Mouse (Mus musculus) hindbrain, embryonic 16.5 days (tissue): ENCODE measurements at regions not wholly inside any gene's neighbourhood (a gene's known extent, or its start where the extent isn't known, plus 50 kb on each side); places are given as distances from the start of the nearest gene placed in this dataset.

Experiments
- ATAC-seq: fragments of 200-750 bp; cut with Nextera tagmentation; 2 replicates; pipeline ENCODE4 v1.8.0; 2017; ENCODE audit warnings: moderate TSS enrichment, moderate library complexity
- H3K27ac ChIP-seq: fragments of 300-500 bp; sonication (generic); 2 replicates; pipeline ENCODE4 v1.5.1; 2014; ENCODE audit warnings: low read depth, mild to moderate bottlenecking, control low read depth, low read length, moderate library complexity
- H3K27me3 ChIP-seq: fragments of 300-500 bp; sonication (generic); replicated peaks from 2 replicates; pipeline ENCODE4 v1.6.1; 2014; ENCODE audit warnings: low read length; ENCODE audit not compliant: control insufficient read depth, insufficient read depth
- H3K36me3 ChIP-seq: fragments of 300-500 bp; sonication (generic); 2 replicates; pipeline ENCODE4 v1.6.1; 2014; ENCODE audit warnings: mild to moderate bottlenecking, low read length, moderate library complexity, mixed read lengths; ENCODE audit not compliant: control insufficient read depth, insufficient read depth
- H3K4me1 ChIP-seq: fragments of 300-500 bp; sonication (generic); 2 replicates; pipeline ENCODE4 v1.6.1; 2014; ENCODE audit warnings: low read depth, low read length; ENCODE audit not compliant: control insufficient read depth, insufficient read depth
- H3K4me2 ChIP-seq: fragments of 300-500 bp; sonication (generic); 2 replicates; pipeline ENCODE4 v1.6.1; 2014; ENCODE audit warnings: mild to moderate bottlenecking, low read length, control low read depth, moderate library complexity
- H3K4me3 ChIP-seq: fragments of 300-500 bp; sonication (generic); 2 replicates; pipeline ENCODE4 v1.5.1; 2014; ENCODE audit warnings: mild to moderate bottlenecking, low read length, control low read depth, moderate library complexity
- H3K9ac ChIP-seq: fragments of 300-500 bp; sonication (generic); 2 replicates; pipeline ENCODE4 v1.6.1; 2014; ENCODE audit warnings: low read depth, mild to moderate bottlenecking, control low read depth, low read length, moderate library complexity
- H3K9me3 ChIP-seq: fragments of 300-500 bp; sonication (generic); 2 replicates; pipeline ENCODE4 v1.6.1; 2014; ENCODE audit warnings: mild to moderate bottlenecking, low read length, moderate library complexity; ENCODE audit not compliant: control insufficient read depth
- WGBS: fragments of 180-500 bp; shearing (Covaris S2); extraction: QIAGEN DNeasy Blood & Tissue Kit; methylation state at CpG from one replicate; pipeline ENCODE4 v1.1.7; 2014; 5-methylcytosine and 5-hydroxymethylcytosine counted together

GRCm38 (mm10) chr5:118908224-118908623 lies 347.7 kb downstream of the Med13l start:
- Histone ChIP-seq H3K4me1 (no peaks in the 10 kb centered on the region), H3K9me3 (peaks cover 4% of the 10 kb centered on the region), H3K27ac (no peak overlapping the region), H3K4me3 (no peak overlapping the region), H3K36me3 (no peaks in the 10 kb centered on the region), H3K9ac (no peak overlapping the region), H3K4me2 (no peak overlapping the region), H3K27me3 (no peaks in the 10 kb centered on the region)
- no peak for ATAC-seq
- WGBS: 53% methylated on average over 7 of the region's 7 CpGs

- Histone ChIP-seq H3K27ac (no peak overlapping the region), H3K27me3 (no peaks in the 10 kb centered on the region), H3K4me1 (no peaks in the 10 kb centered on the region), H3K9ac (no peak overlapping the region), H3K4me2 (no peak overlapping the region), H3K4me3 (no peak overlapping the region), H3K36me3 (no peaks in the 10 kb centered on the region), H3K9me3 (no peaks in the 10 kb centered on the region)
- no peak for ATAC-seq
- 87% methylated on average over 6 of the region's 6 CpGs for WGBS
These were observed 349.3 kb downstream of the Med13l start for GRCm38 (mm10) chr5:118909756-118910155.

- ATAC-seq: no peak
- no peak overlapping the region for H3K4me3 ChIP-seq
- H3K36me3 ChIP-seq: no peaks in the 10 kb centered on the region
- no peaks in the 10 kb centered on the region for H3K27me3 ChIP-seq
- 34% methylated on average over 6 of the region's 6 CpGs for WGBS
- H3K9me3 ChIP-seq: no peaks in the 10 kb centered on the region
- H3K4me2 ChIP-seq: no peak overlapping the region
- no peaks in the 10 kb centered on the region for H3K4me1 ChIP-seq
- no peak overlapping the region for H3K9ac ChIP-seq
- no peak overlapping the region for H3K27ac ChIP-seq
These were observed 353.8 kb downstream of the Med13l start for GRCm38 (mm10) chr5:118914191-118914750.

DNA sequence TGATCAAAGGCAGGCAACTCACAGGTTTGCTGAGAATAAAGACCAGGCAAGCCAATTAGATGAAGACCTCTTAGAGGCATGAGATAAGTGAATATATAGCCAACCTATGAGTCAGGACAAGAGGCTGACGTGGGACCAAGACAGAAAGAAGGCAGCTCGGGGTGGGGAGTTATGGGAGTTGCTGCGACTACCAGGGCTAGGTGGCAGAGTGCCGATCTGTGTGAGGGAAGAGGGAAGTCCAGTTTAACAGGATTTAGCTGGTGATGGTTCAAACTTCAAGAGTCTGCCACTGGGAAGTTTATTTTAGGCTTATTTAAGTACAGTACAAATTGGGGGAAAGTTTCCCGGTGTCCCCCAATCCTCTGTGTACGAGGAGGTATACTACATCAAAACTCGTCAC lies 362.9 kb downstream of the Med13l start:
- no peaks in the 10 kb centered on the region for H3K36me3 ChIP-seq
- no peak overlapping the region for H3K4me2 ChIP-seq
- H3K9ac ChIP-seq: no peak overlapping the region
- no peaks in the 10 kb centered on the region for H3K4me1 ChIP-seq
- 0 out of 2 replicates have a peak, but pooled peaks cover 2% of the 10 kb centered on the region for H3K27me3 ChIP-seq
- no peak overlapping the region for H3K27ac ChIP-seq
- no peaks in the 10 kb centered on the region for H3K9me3 ChIP-seq
- 87% methylated on average over 7 of the region's 7 CpGs for WGBS
- no peak overlapping the region for H3K4me3 ChIP-seq
- ATAC-seq: no peak

GRCm38 (mm10) chr5:118929037-118929436 lies 368.6 kb downstream of the Med13l start:
- no peak overlapping the region for H3K27ac ChIP-seq
- no peak overlapping the region for H3K4me2 ChIP-seq
- H3K9me3 ChIP-seq: no peaks in the 10 kb centered on the region
- no peaks in the 10 kb centered on the region for H3K36me3 ChIP-seq
- ATAC-seq: no peak
- no peak overlapping the region for H3K9ac ChIP-seq
- 92% methylated on average over 4 of the region's 4 CpGs for WGBS
- no peaks in the 10 kb centered on the region for H3K27me3 ChIP-seq
- no peak overlapping the region for H3K4me3 ChIP-seq
- H3K4me1 ChIP-seq: peaks cover 7% of the 10 kb centered on the region; the same call in 1 of the 2 replicates

DNA sequence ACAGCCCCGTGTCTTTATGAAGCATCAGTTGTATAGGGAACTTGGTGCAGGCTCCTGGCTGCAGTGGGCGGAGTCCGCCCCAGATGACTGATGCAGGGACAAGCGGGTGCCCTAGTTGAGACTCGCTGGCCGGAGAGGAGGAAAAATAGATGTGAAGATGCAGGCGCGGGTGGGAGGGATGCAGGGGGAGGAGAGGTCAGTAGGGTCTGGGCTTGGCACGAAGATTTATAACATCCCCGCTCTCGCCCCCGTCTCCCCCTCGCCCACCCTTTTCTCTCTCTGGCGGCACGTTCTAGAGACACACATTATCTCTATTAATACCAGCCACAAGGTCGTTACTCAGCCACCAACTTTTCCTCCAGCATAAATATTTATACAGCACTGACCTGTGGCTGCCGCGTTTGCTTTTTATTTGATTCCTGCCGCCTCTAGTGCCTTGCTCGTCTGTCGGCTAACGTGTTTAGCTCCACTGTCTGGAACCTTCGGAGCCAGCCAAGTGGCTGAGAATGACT lies 369.6 kb downstream of the Med13l start:
- no peaks in the 10 kb centered on the region for H3K9me3 ChIP-seq
- peak overlapping the region; percentile 37 for H3K4me3 ChIP-seq
- H3K36me3 ChIP-seq: no peaks in the 10 kb centered on the region
- H3K27me3 ChIP-seq: no peaks in the 10 kb centered on the region
- no peak overlapping the region for H3K27ac ChIP-seq
- WGBS: 5% methylated on average over 23 of the region's 23 CpGs
- peak; percentile 20; the same call in 1 of the 2 replicates for ATAC-seq
- peak overlapping the region; percentile 47; the same call in 1 of the 2 replicates for H3K9ac ChIP-seq
- H3K4me1 ChIP-seq: peaks cover 7% of the 10 kb centered on the region; the same call in 1 of the 2 replicates
- peak overlapping the region; percentile 67 for H3K4me2 ChIP-seq

DNA sequence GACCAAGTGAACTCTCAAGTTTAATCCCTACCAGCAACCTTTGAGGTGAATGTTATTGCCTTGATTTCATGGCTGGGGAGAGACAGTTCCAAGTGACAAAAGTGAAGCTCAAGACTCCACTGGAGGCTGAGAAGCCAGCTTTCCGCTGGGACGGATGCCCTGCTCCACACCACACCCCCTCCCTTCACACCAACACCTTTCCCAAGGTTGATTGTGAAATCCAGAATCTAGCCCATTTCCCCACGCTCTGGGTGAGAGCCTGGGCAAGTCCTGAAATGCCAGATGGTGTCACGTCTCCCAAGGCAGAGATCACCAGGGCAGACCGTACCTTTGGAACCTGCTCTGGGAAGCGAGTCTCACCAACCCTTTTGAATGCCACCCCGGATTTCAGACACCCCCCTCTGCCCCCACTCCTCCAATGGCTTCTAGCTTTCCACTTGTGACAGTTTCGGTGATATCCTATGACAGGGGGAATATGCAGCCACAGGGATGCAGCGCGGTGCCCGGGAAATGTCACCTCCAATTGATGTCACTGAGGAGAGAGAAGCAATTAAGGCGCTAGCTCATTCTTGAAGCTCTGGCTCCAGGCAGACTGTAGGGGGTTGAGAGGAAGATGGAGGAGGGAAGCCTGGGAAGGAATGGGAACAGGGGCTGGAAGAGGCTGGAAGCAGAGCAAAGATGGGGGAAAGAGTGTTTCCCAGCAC lies 379.0 kb downstream of the Med13l start:
- no peaks in the 10 kb centered on the region for H3K27me3 ChIP-seq
- H3K4me3 ChIP-seq: no peak overlapping the region
- H3K27ac ChIP-seq: no peak overlapping the region
- no peaks in the 10 kb centered on the region for H3K36me3 ChIP-seq
- WGBS: 78% methylated on average over 12 of the region's 12 CpGs
- H3K9me3 ChIP-seq: no peaks in the 10 kb centered on the region
- peak; percentile 34; the same call in 1 of the 2 replicates for ATAC-seq
- no peaks in the 10 kb centered on the region for H3K4me1 ChIP-seq
- H3K9ac ChIP-seq: no peak overlapping the region
- H3K4me2 ChIP-seq: no peak overlapping the region

- Histone ChIP-seq H3K4me1 (peaks cover 5% of the 10 kb centered on the region), H3K4me2 (no peak overlapping the region), H3K27me3 (no peaks in the 10 kb centered on the region), H3K9me3 (no peaks in the 10 kb centered on the region), H3K27ac (no peak overlapping the region), H3K9ac (no peak overlapping the region), H3K4me3 (no peak overlapping the region), H3K36me3 (no peaks in the 10 kb centered on the region)
- no peak for ATAC-seq
- WGBS: 43% methylated on average over 7 of the region's 7 CpGs
These were observed 383.8 kb downstream of the Med13l start for GRCm38 (mm10) chr5:118944256-118944655.

- H3K4me1 ChIP-seq: peaks cover 5% of the 10 kb centered on the region
- no peak overlapping the region for H3K4me3 ChIP-seq
- no peaks in the 10 kb centered on the region for H3K36me3 ChIP-seq
- peak overlapping the region; percentile 9; the same call in 1 of the 2 replicates for H3K4me2 ChIP-seq
- no peaks in the 10 kb centered on the region for H3K9me3 ChIP-seq
- ATAC-seq: peak; percentile 37; the same call in 1 of the 2 replicates
- H3K27ac ChIP-seq: no peak overlapping the region
- no peaks in the 10 kb centered on the region for H3K27me3 ChIP-seq
- H3K9ac ChIP-seq: no peak overlapping the region
- WGBS: 21% methylated on average over 8 of the region's 8 CpGs
These were observed 385.6 kb downstream of the Med13l start for GRCm38 (mm10) chr5:118946090-118946489.
